Mouse (Mus musculus) bone marrow macrophage, adult 2 months (primary cell): ENCODE results near the gene Tcaf1.

Experiments
- CTCF ChIP-seq: IDR thresholded peaks from 2 replicates; pipeline ENCODE4 v1.5.1; 2012; ENCODE audit warnings: low read depth, mild to moderate bottlenecking, low read length, moderate library complexity
- POLR2A ChIP-seq: IDR thresholded peaks from 2 replicates; pipeline ENCODE4 v1.6.1; 2012; ENCODE audit warnings: mild to moderate bottlenecking, low read depth, low read length, borderline replicate concordance

DNA sequence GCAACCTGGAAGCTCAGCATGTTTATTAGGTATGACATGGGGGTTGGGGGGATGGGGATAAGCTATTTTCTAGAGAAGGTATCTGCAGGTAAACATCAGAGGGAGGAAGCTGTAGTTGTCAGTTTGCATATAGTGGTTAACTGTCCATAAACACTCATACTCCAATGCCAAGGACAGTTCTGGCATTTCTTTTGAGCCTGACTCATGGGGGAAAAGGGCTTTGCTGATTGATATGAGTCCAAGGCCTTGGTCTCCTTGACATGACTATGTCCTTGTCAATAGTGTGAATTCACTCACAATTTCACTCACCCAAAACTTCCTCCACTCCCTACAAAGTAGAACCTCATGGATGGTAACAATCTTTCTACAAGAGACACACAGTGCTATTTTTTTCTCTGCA lies 38.0 kb upstream of the Tcaf1 start:
- TF ChIP-seq CTCF (no peak), POLR2A (no peak)
